Mouse (Mus musculus) embryonic facial prominence, embryonic 11.5 days (tissue): ENCODE data around the gene Slc39a1. TPM values are rescaled to one million over a fixed set of nuclear protein-coding genes. Genes with fewer than 3 reads are reported as not detected.
A peak's percentile ranks its signal among the peaks of the same experiment; 100 is the strongest.
"Not testable (repeated sequence)": the region's sequence is repeated elsewhere in the genome, so short reads cannot be mapped to it uniquely, and the experiment has no call there.

Experiments used
- ATAC-seq: fragments of 200-750 bp; cut with Nextera tagmentation; replicated peaks from 2 replicates; pipeline ENCODE4 v1.8.0; 2017; ENCODE audit warnings: low read depth; ENCODE audit not compliant: insufficient number of reproducible peaks, low FRiP score, low TSS enrichment
- DNase-seq: peaks from one replicate; pipeline ENCODE4 v3.0.0-alpha.2; 2015; ENCODE audit warnings: low spot score
- H3K27ac ChIP-seq: fragments of 300-500 bp; sonication (generic); replicated peaks from 2 replicates; pipeline ENCODE4 v1.5.1; 2014; ENCODE audit warnings: mild to moderate bottlenecking, low read depth, low read length, control low read depth
- H3K27me3 ChIP-seq: fragments of 300-500 bp; sonication (generic); 2 replicates; pipeline ENCODE4 v1.6.1; 2014; ENCODE audit warnings: mild to moderate bottlenecking, low read length, moderate library complexity, mixed read lengths; ENCODE audit not compliant: control insufficient read depth, insufficient read depth
- H3K36me3 ChIP-seq: fragments of 300-500 bp; sonication (generic); replicated peaks from 2 replicates; pipeline ENCODE4 v1.6.1; 2014; ENCODE audit warnings: low read depth, mild to moderate bottlenecking, low read length, moderate library complexity, mixed read lengths; ENCODE audit not compliant: control insufficient read depth, insufficient read depth
- H3K4me1 ChIP-seq: fragments of 300-500 bp; sonication (generic); 2 replicates; pipeline ENCODE4 v1.6.1; 2014; ENCODE audit warnings: low read length, mixed read lengths; ENCODE audit not compliant: control insufficient read depth, insufficient read depth
- H3K4me2 ChIP-seq: fragments of 300-500 bp; sonication (generic); 2 replicates; pipeline ENCODE4 v1.6.1; 2014; ENCODE audit warnings: low read depth, mild to moderate bottlenecking, control low read depth, low read length, moderate library complexity
- H3K4me3 ChIP-seq: fragments of 300-500 bp; sonication (generic); 2 replicates; pipeline ENCODE4 v1.5.1; 2014; ENCODE audit warnings: low read depth, low read length, control low read depth
- H3K9ac ChIP-seq: fragments of 300-500 bp; sonication (generic); replicated peaks from 2 replicates; pipeline ENCODE4 v1.6.1; 2014; ENCODE audit warnings: mild to moderate bottlenecking, control low read depth, low read length
- H3K9me3 ChIP-seq: fragments of 300-500 bp; sonication (generic); replicated peaks from 2 replicates; pipeline ENCODE4 v1.6.1; 2016; ENCODE audit warnings: mild to moderate bottlenecking, low read length, inconsistent platforms, mixed read lengths; ENCODE audit not compliant: control insufficient read depth
- WGBS: fragments of 180-500 bp; shearing (Covaris S2); extraction: QIAGEN DNeasy Blood & Tissue Kit; methylation state at CpG from one replicate; pipeline ENCODE4 v1.1.7; 2014; 5-methylcytosine and 5-hydroxymethylcytosine counted together
- polyA plus RNA-seq: library from polyadenylated mRNA; unstranded; fragments of >200 nt; fragmentation: Nextera tagmentation; extraction: Ambion mirVana; gene quantifications from 2 replicates; pipeline ENCODE4 v1.2.1, GENCODE M21; 2014

Gene Slc39a1
- polyA plus RNA-seq, 1 experiment from 2014 or later: 48.7 TPM

GRCm38 (mm10) chr3:90284150-90284549 lies 36.2 kb downstream of the Slc39a1 start:
- no peaks in the 10 kb centered on the region for H3K4me1 ChIP-seq
- no peak overlapping the region for H3K27ac ChIP-seq
- no peak overlapping the region for H3K4me2 ChIP-seq
- DNase-seq: no peak
- no peaks in the 10 kb centered on the region for H3K27me3 ChIP-seq
- H3K36me3 ChIP-seq: no peaks in the 10 kb centered on the region
- WGBS: 97% methylated on average over 2 of the region's 2 CpGs
- no peak overlapping the region for H3K9ac ChIP-seq
- H3K4me3 ChIP-seq: no peak overlapping the region
- no peak for ATAC-seq
- no peaks in the 10 kb centered on the region for H3K9me3 ChIP-seq

GRCm38 (mm10) chr3:90289403-90289802 lies 41.4 kb downstream of the Slc39a1 start:
- not testable (repeated sequence) for H3K9ac ChIP-seq, H3K9me3 ChIP-seq, H3K27ac ChIP-seq, DNase-seq, H3K36me3 ChIP-seq, H3K27me3 ChIP-seq, ATAC-seq, H3K4me1 ChIP-seq, H3K4me2 ChIP-seq, H3K4me3 ChIP-seq
- 65% methylated on average over 2 of the region's 3 CpGs for WGBS

- Histone ChIP-seq H3K4me2 (no peak overlapping the region), H3K27ac (no peak overlapping the region), H3K27me3 (no peaks in the 10 kb centered on the region), H3K36me3 (no peaks in the 10 kb centered on the region), H3K4me3 (no peak overlapping the region), H3K9ac (no peak overlapping the region), H3K9me3 (no peaks in the 10 kb centered on the region), H3K4me1 (no peaks in the 10 kb centered on the region)
- WGBS: 85% methylated on average over 1 of the region's 1 CpGs
- ATAC-seq: no peak
- DNase-seq: no peak
These were observed 42.6 kb downstream of the Slc39a1 start for GRCm38 (mm10) chr3:90290602-90291001.

- H3K9ac ChIP-seq: peak overlapping the region; percentile 83
- H3K36me3 ChIP-seq: no peaks in the 10 kb centered on the region
- peak overlapping the region; percentile 97; the same call in 1 of the 2 replicates for H3K27ac ChIP-seq
- ATAC-seq: no peak
- WGBS: 46% methylated on average over 2 of the region's 2 CpGs
- peak overlapping the region; percentile 87 for H3K4me3 ChIP-seq
- H3K9me3 ChIP-seq: no peaks in the 10 kb centered on the region
- no peaks in the 10 kb centered on the region for H3K4me1 ChIP-seq
- peak overlapping the region; percentile 68 for H3K4me2 ChIP-seq
- H3K27me3 ChIP-seq: no peaks in the 10 kb centered on the region
- DNase-seq: no peak
These were observed 44.0 kb downstream of the Slc39a1 start for GRCm38 (mm10) chr3:90291982-90292344.

- Histone ChIP-seq H3K9ac (peak within 1 kb of the TSS; percentile 87), H3K4me3 (peak within 1 kb of the TSS; percentile 87), H3K9me3 (no peaks in the 10 kb centered on the region), H3K27me3 (no peaks in the 10 kb centered on the region), H3K4me2 (peak within 1 kb of the TSS; percentile 68), H3K4me1 (no peaks in the 10 kb centered on the region), H3K27ac (peak within 1 kb of the TSS; percentile 97), H3K36me3 (no peaks in the 10 kb centered on the region)
- under 1% methylated on average over 37 of the region's 47 CpGs for WGBS
- DNase-seq: peak; percentile 100
- ATAC-seq: peak; percentile 99
These were observed 44.6 kb downstream of the Slc39a1 start, which contains the start of gene Gatad2b for GRCm38 (mm10) chr3:90292345-90293275. Gene Gatad2b (plus strand): TSS chr3:90293178.

- peak; percentile 2 for ATAC-seq
- under 1% methylated on average over 21 of the region's 68 CpGs for WGBS
- Histone ChIP-seq H3K27me3 (no peaks in the 10 kb centered on the region), H3K27ac (peak overlapping the region; percentile 97), H3K9ac (peak overlapping the region; percentile 87), H3K4me1 (no peaks in the 10 kb centered on the region), H3K36me3 (no peaks in the 10 kb centered on the region), H3K4me2 (peak overlapping the region; percentile 65), H3K4me3 (peak overlapping the region; percentile 87), H3K9me3 (no peaks in the 10 kb centered on the region)
- DNase-seq: peak; percentile 88
These were observed 45.5 kb downstream of the Slc39a1 start for GRCm38 (mm10) chr3:90293352-90294063.

GRCm38 (mm10) chr3:90294064-90294440 lies 46.1 kb downstream of the Slc39a1 start:
- peak overlapping the region; percentile 87 for H3K9ac ChIP-seq
- ATAC-seq: no peak
- H3K27me3 ChIP-seq: no peaks in the 10 kb centered on the region
- H3K4me2 ChIP-seq: peak overlapping the region; percentile 65
- 1% methylated on average over 11 of the region's 11 CpGs for WGBS
- no peaks in the 10 kb centered on the region for H3K36me3 ChIP-seq
- peak; percentile 37 for DNase-seq
- H3K4me3 ChIP-seq: peak overlapping the region; percentile 87
- peak overlapping the region; percentile 97 for H3K27ac ChIP-seq
- H3K9me3 ChIP-seq: no peaks in the 10 kb centered on the region
- H3K4me1 ChIP-seq: no peaks in the 10 kb centered on the region

- Histone ChIP-seq H3K27me3 (no peaks in the 10 kb centered on the region), H3K4me1 (no peaks in the 10 kb centered on the region), H3K4me2 (peak overlapping the region; percentile 65), H3K9me3 (no peaks in the 10 kb centered on the region), H3K9ac (peak overlapping the region; percentile 87), H3K27ac (no peak overlapping the region), H3K36me3 (no peaks in the 10 kb centered on the region), H3K4me3 (peak overlapping the region; percentile 87)
- WGBS: 72% methylated on average over 2 of the region's 2 CpGs
- no peak for ATAC-seq
- DNase-seq: no peak
These were observed 46.7 kb downstream of the Slc39a1 start for GRCm38 (mm10) chr3:90294651-90295050.
